Mouse (Mus musculus): ENCODE data around the gene Mfn1.
A peak's percentile ranks its signal among the peaks of the same experiment; 100 is the strongest.

Mfn1 gene

DNA sequence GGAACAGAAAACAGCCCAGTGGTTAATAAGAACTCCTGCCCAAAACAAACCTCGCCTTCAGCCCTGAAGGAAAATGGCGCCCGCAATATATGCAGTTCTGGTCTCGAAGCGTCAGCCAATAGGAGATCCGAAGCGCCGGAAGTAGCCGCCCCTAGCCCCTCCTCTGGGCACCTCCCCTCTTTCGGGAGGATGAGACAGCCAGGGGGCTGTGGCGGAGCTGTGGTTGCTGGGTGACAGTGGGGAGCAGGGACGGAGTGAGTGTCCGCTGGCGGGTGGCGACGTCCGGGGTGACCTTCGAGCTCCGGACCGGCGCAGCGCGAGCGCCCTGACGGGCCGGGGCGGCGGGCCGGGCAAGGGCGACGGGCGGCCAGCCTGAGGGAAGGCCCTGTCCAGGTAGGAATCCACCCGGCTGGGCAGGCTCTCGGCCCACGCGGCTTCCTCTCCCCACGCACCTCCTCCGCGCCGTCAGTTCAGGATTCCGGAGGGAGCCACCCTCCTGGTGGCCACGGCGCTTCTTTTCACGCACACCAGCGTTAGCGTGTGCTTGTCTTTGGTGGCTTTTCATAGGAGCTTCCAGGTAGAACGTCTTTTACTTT lies at the start of gene Mfn1:
Gene Mfn1 (plus strand): TSS at position 163 of the 596 bp plus-strand sequence.
- peak; percentile 90 for DNase-seq (ENCODE audit: low read depth, low spot score)

DNA sequence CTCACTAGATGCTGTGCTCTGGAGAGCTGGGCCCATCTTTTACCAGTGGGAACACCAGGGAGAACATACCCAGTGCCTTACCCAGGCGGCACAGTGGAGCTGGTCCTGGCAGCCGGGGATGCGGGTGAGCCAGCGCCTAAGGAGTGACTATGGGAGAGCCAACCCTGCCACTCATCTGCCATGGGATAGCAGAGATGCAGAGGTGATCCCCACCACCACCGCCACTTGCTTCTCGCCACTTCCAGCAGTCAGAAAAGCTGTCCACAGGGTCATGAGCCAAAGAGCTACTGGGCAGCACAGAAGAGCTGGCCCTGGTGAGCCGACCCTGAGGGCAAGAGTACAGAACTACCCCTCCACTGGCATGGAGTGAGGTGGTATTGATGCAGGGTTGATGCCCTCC lies 49.3 kb upstream of the Mfn1 start:
- no peak for DNase-seq (ENCODE audit: low read depth, low spot score)

- no peak for DNase-seq (ENCODE audit: low read depth, low spot score)
These were observed 46.2 kb upstream of the Mfn1 start for GRCm38 (mm10) chr3:32483035-32483434.

DNA sequence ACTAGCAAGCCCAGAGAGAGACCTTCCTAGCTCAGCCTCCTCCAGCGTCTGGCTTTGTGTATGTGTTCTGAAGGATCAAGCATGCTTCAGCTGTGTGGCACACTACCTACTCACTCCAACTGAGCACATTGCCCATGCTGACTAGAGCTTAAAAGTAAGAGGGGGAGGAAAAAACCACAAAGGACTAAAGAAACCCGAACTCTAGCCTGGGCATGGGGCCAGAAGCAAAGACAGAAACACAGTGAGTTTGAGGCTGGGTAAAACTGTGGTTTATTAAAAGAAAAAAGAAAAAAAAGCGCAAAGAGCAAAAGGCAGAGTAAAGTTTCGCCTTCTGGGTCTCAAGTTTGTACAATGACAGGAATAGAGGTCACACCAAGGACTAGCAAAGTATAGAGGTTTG lies 42.7 kb upstream of the Mfn1 start:
- no peak for DNase-seq (ENCODE audit: low read depth, low spot score)

- DNase-seq (ENCODE audit: low read depth, low spot score) = no peak
These were observed 41.1 kb upstream of the Mfn1 start for GRCm38 (mm10) chr3:32488172-32488571.

- DNase-seq (ENCODE audit: low read depth, low spot score) = no peak
These were observed 39.0 kb upstream of the Mfn1 start for GRCm38 (mm10) chr3:32490076-32490927.

DNA sequence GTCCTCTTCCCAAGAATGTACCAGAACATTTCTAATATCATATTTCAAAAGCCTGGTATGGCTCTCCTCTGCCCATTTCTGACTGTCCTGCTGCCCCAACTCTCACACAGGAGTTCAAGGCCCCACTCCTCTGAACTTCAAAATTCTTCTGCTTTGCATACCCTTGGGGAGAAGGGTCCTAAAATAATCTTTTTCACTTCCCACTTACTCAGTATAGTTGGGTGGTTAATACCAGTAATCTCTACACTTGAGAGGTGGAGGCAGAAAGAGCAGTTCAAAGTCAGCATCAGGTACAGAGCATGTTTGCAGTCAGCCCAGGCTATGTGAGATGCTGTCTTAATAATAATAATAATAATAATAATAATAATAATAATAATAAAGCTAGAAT lies 38.3 kb upstream of the Mfn1 start:
- DNase-seq (ENCODE audit: low read depth, low spot score) = no peak

DNA sequence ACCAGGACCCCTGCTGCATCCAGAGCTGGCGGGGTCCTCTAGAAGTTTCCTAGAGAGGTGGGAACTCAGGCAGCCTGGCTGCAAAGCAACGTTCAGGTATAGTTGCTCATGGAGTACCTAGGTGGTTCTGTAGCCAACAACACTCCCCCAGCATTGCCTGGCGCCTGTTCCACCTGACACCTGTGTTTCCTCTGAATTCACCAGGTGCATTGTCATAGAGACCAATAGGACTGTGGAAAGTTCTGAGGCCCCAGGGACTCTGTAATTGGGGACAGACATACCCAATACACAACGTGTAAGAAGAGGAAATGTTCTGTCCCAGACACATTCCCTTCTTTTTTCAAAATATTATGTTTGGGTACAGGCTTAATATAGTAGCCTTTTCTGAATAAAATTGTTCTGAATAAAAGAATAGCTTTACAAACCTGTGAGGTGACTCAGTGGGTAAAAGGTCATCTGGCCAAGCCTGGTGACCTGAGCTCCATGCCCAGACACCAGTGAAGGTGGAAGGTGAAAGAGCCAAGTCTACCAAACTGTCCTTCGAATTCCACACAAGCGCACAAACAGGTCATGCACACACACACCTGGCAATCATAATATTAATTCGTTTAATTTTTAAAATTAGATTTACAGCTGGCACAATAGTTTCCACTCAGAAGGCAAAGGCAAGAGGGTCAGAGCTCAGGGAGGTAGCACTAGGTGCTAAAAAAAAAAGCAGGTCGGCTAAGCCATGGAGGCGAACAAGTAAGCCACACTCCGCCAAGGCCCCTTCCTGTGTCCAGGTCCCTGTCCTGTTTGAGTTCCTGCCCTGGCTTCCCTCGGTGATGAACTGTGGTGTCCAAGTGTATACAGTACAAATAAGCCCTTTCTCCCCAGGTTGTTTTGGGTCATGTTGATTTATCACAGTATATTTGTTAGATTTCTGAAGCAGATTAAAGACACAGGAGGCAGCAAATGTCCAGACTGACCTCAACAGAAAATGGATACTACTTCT lies 36.9 kb upstream of the Mfn1 start, which contains the start of gene Kcnmb3:
Gene Kcnmb3 (minus strand): TSS at position 135 of the 994 bp plus-strand sequence.
- DNase-seq (ENCODE audit: low read depth, low spot score) = no peak

DNA sequence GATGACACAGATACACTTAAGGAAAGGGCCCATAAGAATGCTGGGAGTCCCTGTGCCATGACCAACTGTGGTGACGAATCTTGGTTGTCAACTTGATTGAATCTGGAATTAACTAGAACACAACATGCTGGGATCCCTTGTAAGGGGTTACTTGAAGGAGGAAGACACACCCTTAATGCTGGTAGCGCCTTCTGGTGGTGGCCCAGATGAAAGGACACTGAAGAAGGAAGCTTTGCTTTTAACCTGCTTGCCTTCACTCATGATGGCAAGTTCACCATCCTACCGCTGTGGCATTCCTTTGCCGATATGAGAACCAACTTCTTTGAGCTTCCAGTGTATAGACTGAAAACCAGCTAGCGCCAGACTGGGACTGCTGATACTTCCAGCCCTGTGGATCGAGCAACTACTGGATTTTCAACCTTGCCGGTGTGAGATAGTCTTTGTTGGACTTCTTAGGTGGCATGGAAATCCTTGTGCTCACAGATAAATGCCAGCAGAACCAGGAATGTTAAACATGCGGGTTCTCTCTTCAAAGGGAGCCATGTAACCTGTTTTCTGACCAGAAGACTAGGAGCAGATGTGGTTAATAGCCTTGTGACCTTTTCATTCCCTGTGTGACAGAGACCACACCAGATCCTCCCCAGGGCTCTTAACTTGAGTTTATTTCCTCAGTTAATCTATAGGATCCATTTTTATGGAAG lies 34.7 kb upstream of the Mfn1 start:
- no peak for DNase-seq (ENCODE audit: low read depth, low spot score)

DNA sequence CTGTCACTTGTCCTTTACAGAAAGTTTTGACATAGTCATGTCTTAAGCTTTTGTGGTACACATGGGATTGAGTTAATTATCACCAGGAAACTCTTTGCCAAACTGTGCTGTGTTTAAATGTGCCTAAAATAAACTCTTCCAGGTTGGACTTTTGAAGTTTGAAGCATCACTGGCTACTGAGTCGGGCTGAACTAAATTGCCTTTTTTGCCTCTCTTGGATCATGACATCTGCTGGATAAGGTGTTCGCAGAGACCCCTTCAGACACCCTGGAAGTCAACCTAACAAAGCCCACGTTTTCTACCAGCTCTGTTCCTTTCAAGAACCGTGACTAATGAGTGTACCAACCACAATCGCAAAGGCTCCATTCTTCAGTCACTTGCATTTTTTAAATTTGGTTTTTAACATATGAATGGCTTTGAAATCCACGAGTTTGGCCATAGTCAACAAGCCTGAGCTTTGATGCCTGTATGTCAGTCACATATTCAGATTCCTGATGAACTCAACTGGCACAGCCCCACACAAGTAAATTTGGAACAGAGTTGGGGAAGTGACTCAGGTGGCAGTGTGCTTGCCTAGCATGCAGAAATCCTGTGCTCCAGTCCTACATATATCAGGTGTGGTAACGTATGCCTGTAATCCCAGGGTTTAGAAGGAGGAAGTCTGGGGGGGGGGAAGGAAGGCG lies 34.0 kb upstream of the Mfn1 start:
- no peak for DNase-seq (ENCODE audit: low read depth, low spot score)

GRCm38 (mm10) chr3:32495856-32496710 lies 33.2 kb upstream of the Mfn1 start:
- DNase-seq (ENCODE audit: low read depth, low spot score) = no peak

DNA sequence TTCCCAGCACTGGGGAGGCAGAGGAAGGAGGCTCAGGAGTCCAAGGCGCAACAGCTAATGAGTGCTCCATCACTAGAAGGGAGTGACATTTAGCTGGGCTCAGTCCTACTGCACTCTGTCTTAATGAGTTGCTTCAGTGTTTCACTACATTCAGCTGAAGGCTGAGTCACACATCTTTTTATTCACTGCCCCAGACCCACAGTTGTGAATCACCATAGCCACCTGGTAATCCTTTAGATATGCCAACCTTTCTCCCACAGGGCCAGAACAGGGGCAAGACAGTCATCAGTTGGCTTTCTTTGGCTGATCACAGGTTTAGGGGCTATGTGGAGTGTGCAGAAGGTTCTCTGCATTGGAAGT lies 32.6 kb upstream of the Mfn1 start:
- DNase-seq (ENCODE audit: low read depth, low spot score) = no peak

DNA sequence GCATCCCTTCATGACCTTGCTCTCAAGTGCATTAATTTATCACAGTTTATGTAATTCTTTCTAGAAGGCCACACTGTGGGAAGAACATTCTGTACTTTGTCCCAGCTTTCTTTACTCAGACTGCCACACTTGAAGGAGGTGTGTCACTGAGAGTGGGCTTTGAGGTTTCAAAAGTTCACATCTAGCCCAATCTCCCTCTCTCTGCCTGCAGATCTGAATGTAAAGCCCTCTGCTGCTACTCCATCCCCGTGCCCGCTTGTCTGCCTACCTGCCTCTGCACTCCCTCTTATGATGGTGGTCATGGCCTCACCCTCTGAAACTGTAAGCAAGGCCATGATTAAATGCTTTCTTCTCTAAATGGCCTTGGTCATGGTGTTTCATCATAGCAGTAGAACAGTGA lies 28.9 kb upstream of the Mfn1 start:
- no peak for DNase-seq (ENCODE audit: low read depth, low spot score)

- DNase-seq (ENCODE audit: low read depth, low spot score) = no peak
These were observed 23.4 kb upstream of the Mfn1 start for GRCm38 (mm10) chr3:32505841-32506240.

GRCm38 (mm10) chr3:32506366-32507225 lies 22.7 kb upstream of the Mfn1 start:
- no peak for DNase-seq (ENCODE audit: low read depth, low spot score)

GRCm38 (mm10) chr3:32508666-32509324 lies 20.5 kb upstream of the Mfn1 start:
- DNase-seq (ENCODE audit: low read depth, low spot score) = no peak

DNA sequence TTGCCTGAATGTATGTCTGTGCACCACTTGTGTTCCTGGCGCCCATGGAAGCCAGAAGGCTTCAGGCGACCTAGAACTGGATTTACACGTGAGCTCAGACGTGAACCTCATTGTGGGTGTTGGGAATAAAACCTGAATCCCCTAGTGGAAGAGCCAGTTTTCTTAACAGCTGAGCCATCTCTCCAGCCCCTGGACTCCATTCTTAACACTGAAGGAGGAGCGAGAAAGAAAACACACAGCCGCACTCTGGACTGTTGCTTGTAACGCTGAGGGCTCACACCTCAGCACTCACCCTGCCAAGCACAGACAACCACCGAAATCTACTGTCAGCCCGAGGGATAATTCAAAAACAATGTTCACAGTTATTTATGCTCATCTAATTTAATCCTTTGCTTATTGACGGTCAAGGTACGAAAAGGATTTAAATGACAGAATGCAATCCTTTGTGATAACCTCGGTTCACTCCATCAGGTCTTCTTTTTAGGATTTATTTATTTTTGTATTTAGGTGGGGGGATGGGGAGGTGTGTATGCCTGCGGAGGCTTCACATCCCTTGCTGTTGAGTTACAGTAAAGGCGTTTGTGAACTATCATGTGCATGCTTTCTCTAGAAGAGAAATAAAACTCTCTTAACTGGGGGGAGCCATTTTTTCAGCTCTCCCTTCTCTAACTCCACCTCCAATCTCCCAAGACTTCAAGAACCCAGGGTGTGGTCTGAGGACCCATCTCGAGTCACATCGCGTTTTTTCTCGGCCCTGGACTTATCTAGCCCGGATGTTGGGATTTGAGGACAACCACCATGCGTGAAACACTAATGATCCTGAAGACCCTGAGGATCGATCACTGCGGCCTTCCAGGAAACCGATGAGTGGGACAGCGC lies 19.5 kb upstream of the Mfn1 start, which contains the start of gene Zfp639:
Gene Zfp639 (plus strand): TSS at position 764 of the 879 bp plus-strand sequence.
- no peak for DNase-seq (ENCODE audit: low read depth, low spot score)
